Mouse (Mus musculus) left cerebral cortex, adult 6 months (tissue): ENCODE measurements around the gene Polr3a. TPM values are rescaled to one million over a fixed set of nuclear protein-coding genes. Genes with fewer than 3 reads are reported as not detected.

ENCODE experiments used
- long read RNA-seq, 2 experiments: library from polyadenylated mRNA; unstranded; transcript quantifications; one replicate each; pipeline ENCODE4 v2.0.0; 2019 to 2020
- polyA plus RNA-seq: library from polyadenylated mRNA; unstranded; fragments of <200 nt; fragmentation: Nextera tagmentation; gene quantifications from 2 replicates; pipeline ENCODE4 v1.2.3, GENCODE M21; 2021

Gene Polr3a
- 8.7 and 9.3 TPM in 2 replicates for polyA plus RNA-seq
- long read RNA-seq, experiment 1, full-length matches to known transcripts, result 15 of 24 reads
- long read RNA-seq, experiment 1, partial matches to known transcripts, result 7 of 24 reads
- long read RNA-seq, experiment 1, other reads (novel, unspliced or antisense), result 2 of 24 reads
- long read RNA-seq, experiment 2, full-length matches to known transcripts, result 2 of 14 reads
- long read RNA-seq, experiment 2, partial matches to known transcripts, result 11 of 14 reads
- long read RNA-seq, experiment 2, other reads (novel, unspliced or antisense), result 1 of 14 reads

GRCm38 (mm10) chr14:24486773-24487227 is at the start of gene Polr3a, which contains the start of gene Rps24:
TSS of gene Polr3a (minus strand) at chr14:24487058.
TSS of gene Rps24 (plus strand) at chr14:24487125.

Other genes with a start within 250 kb of the Polr3a start
- 2.3 and 2.9 TPM in 2 replicates for gene Dlg5, start 241.1 kb downstream of the Polr3a start, polyA plus RNA-seq
- gene E330034G19Rik, start 193.8 kb downstream of the Polr3a start, polyA plus RNA-seq, result not detected in 2 replicates
- 2,389 and 2,480 TPM in 2 replicates for gene Rps24, start 67 bp upstream of the Polr3a start, polyA plus RNA-seq